Mouse (Mus musculus): ENCODE results near the gene Micall1. TPM values are rescaled to one million over a fixed set of nuclear protein-coding genes. Genes with fewer than 3 reads are reported as not detected.

Gene Micall1
- polyA plus RNA-seq, 1 experiment: 23.8 TPM

GRCm38 (mm10) chr15:79075658-79076365 lies 32.9 kb upstream of the Micall1 start:
- Histone ChIP-seq H3K4me1 (ENCODE audit: control insufficient read depth, insufficient read depth, insufficient read length, low read length) (peaks cover 7% of the 10 kb centered on the region; the same call in 1 of the 2 replicates), H3K27me3 (ENCODE audit: control insufficient read depth, insufficient read depth, low read length) (no peaks in the 10 kb centered on the region), H3K27ac (ENCODE audit: insufficient read depth, low read depth, low read length) (no peak overlapping the region), H3K36me3 (ENCODE audit: control insufficient read depth, insufficient read depth, low read length) (peaks cover 36% of the 10 kb centered on the region), H3K4me3 (ENCODE audit: low read depth, low read length) (peak overlapping the region; percentile 93)
- WGBS: 13% methylated on average over 15 of the region's 15 CpGs
- TF ChIP-seq CTCF (IDR thresholded peaks at IDR 0.05; ENCODE audit: extremely low read depth, insufficient read length, insufficient replicate concordance, low read depth, low read length): no peak

GRCm38 (mm10) chr15:79079567-79079966 lies 29.1 kb upstream of the Micall1 start:
- Histone ChIP-seq H3K27me3 (ENCODE audit: control insufficient read depth, insufficient read depth, low read length) (no peaks in the 10 kb centered on the region), H3K27ac (ENCODE audit: insufficient read depth, low read depth, low read length) (no peak overlapping the region), H3K4me1 (ENCODE audit: control insufficient read depth, insufficient read depth, insufficient read length, low read length) (peaks cover 5% of the 10 kb centered on the region; the same call in 1 of the 2 replicates), H3K36me3 (ENCODE audit: control insufficient read depth, insufficient read depth, low read length) (peaks cover 72% of the 10 kb centered on the region), H3K4me3 (ENCODE audit: low read depth, low read length) (no peak overlapping the region)
- 71% methylated on average over 7 of the region's 7 CpGs for WGBS
- TF ChIP-seq CTCF (IDR thresholded peaks at IDR 0.05; ENCODE audit: extremely low read depth, insufficient read length, insufficient replicate concordance, low read depth, low read length) (no peak), POLR2A (IDR thresholded peaks at IDR 0.05; ENCODE audit: low read depth, low read length) (no peak)

- no peak overlapping the region for H3K4me3 ChIP-seq (ENCODE audit: low read depth, low read length)
- WGBS: 79% methylated on average over 6 of the region's 6 CpGs
- peaks cover 63% of the 10 kb centered on the region for H3K36me3 ChIP-seq (ENCODE audit: control insufficient read depth, insufficient read depth, low read length)
- no peak overlapping the region for H3K27ac ChIP-seq (ENCODE audit: insufficient read depth, low read depth, low read length)
- H3K4me1 ChIP-seq (ENCODE audit: control insufficient read depth, insufficient read depth, insufficient read length, low read length): no peaks in the 10 kb centered on the region
- TF ChIP-seq POLR2A (IDR thresholded peaks at IDR 0.05; ENCODE audit: low read depth, low read length) (no peak), CTCF (IDR thresholded peaks at IDR 0.05; ENCODE audit: extremely low read depth, insufficient read length, insufficient replicate concordance, low read depth, low read length) (no peak)
- no peaks in the 10 kb centered on the region for H3K27me3 ChIP-seq (ENCODE audit: control insufficient read depth, insufficient read depth, low read length)
Measured at GRCm38 (mm10) chr15:79092284-79092683, 16.4 kb upstream of the Micall1 start.

GRCm38 (mm10) chr15:79093083-79093839 lies 15.4 kb upstream of the Micall1 start:
- no peak overlapping the region for H3K4me3 ChIP-seq (ENCODE audit: low read depth, low read length)
- 67% methylated on average over 7 of the region's 7 CpGs for WGBS

GRCm38 (mm10) chr15:79095483-79095882 lies 13.2 kb upstream of the Micall1 start:
- TF ChIP-seq POLR2A (IDR thresholded peaks at IDR 0.05; ENCODE audit: low read depth, low read length): no peak
- TF ChIP-seq CTCF (IDR thresholded peaks at IDR 0.05; ENCODE audit: extremely low read depth, insufficient read length, insufficient replicate concordance, low read depth, low read length): no peak
- Histone ChIP-seq H3K4me1 (ENCODE audit: control insufficient read depth, insufficient read depth, insufficient read length, low read length) (peaks cover 3% of the 10 kb centered on the region), H3K27ac (ENCODE audit: insufficient read depth, low read depth, low read length) (no peak overlapping the region), H3K4me3 (ENCODE audit: low read depth, low read length) (no peak overlapping the region), H3K36me3 (ENCODE audit: control insufficient read depth, insufficient read depth, low read length) (peaks cover 41% of the 10 kb centered on the region), H3K27me3 (ENCODE audit: control insufficient read depth, insufficient read depth, low read length) (no peaks in the 10 kb centered on the region)
- 82% methylated on average over 5 of the region's 5 CpGs for WGBS

More at GRCm38 (mm10) chr15:79093083-79093839, 15.4 kb upstream of the Micall1 start:
- TF ChIP-seq CTCF (IDR thresholded peaks at IDR 0.05; ENCODE audit: extremely low read depth, insufficient read length, insufficient replicate concordance, low read depth, low read length): peak; percentile 31; the same call in 1 of the 2 replicates
- no peak for TF ChIP-seq POLR2A (IDR thresholded peaks at IDR 0.05; ENCODE audit: low read depth, low read length)
- peaks cover 57% of the 10 kb centered on the region for H3K36me3 ChIP-seq (ENCODE audit: control insufficient read depth, insufficient read depth, low read length)
- peaks cover 3% of the 10 kb centered on the region for H3K4me1 ChIP-seq (ENCODE audit: control insufficient read depth, insufficient read depth, insufficient read length, low read length)
- H3K27ac ChIP-seq (ENCODE audit: insufficient read depth, low read depth, low read length): peak overlapping the region; percentile 20; the same call in 1 of the 2 replicates
- no peaks in the 10 kb centered on the region for H3K27me3 ChIP-seq (ENCODE audit: control insufficient read depth, insufficient read depth, low read length)

GRCm38 (mm10) chr15:79096556-79096955 lies 12.1 kb upstream of the Micall1 start:
- Histone ChIP-seq H3K27me3 (ENCODE audit: control insufficient read depth, insufficient read depth, low read length) (no peaks in the 10 kb centered on the region), H3K36me3 (ENCODE audit: control insufficient read depth, insufficient read depth, low read length) (peaks cover 30% of the 10 kb centered on the region), H3K4me3 (ENCODE audit: low read depth, low read length) (no peak overlapping the region), H3K4me1 (ENCODE audit: control insufficient read depth, insufficient read depth, insufficient read length, low read length) (peaks cover 3% of the 10 kb centered on the region), H3K27ac (ENCODE audit: insufficient read depth, low read depth, low read length) (peak overlapping the region; percentile 37; the same call in 1 of the 2 replicates)
- TF ChIP-seq CTCF (IDR thresholded peaks at IDR 0.05; ENCODE audit: extremely low read depth, insufficient read length, insufficient replicate concordance, low read depth, low read length) (no peak), POLR2A (IDR thresholded peaks at IDR 0.05; ENCODE audit: low read depth, low read length) (no peak)
- WGBS: 59% methylated on average over 3 of the region's 3 CpGs

GRCm38 (mm10) chr15:79097135-79097534 lies 11.6 kb upstream of the Micall1 start:
- Histone ChIP-seq H3K36me3 (ENCODE audit: control insufficient read depth, insufficient read depth, low read length) (peaks cover 27% of the 10 kb centered on the region), H3K4me3 (ENCODE audit: low read depth, low read length) (no peak overlapping the region), H3K27me3 (ENCODE audit: control insufficient read depth, insufficient read depth, low read length) (no peaks in the 10 kb centered on the region), H3K27ac (ENCODE audit: insufficient read depth, low read depth, low read length) (peak overlapping the region; percentile 50), H3K4me1 (ENCODE audit: control insufficient read depth, insufficient read depth, insufficient read length, low read length) (peaks cover 3% of the 10 kb centered on the region)
- TF ChIP-seq CTCF (IDR thresholded peaks at IDR 0.05; ENCODE audit: extremely low read depth, insufficient read length, insufficient replicate concordance, low read depth, low read length) (no peak), POLR2A (IDR thresholded peaks at IDR 0.05; ENCODE audit: low read depth, low read length) (no peak)
- 22% methylated on average over 2 of the region's 2 CpGs for WGBS

All from small intestine, adult 2 months (tissue).